ENCODE assay signal across 8 mouse cellular contexts in genomic region chr2:170343133-170343818, GRCm38 (mm10).
DNase-seq lines count a peak whose midpoint lies in the region; ATAC-seq and TF ChIP-seq lines count a peak whose summit lies in the region.

No protein-coding gene starts in this region.

- 42% methylated on average over 17 of the region's 17 CpGs for WGBS in forebrain, embryonic 15.5 days
- 19% methylated on average over 17 of the region's 17 CpGs for WGBS in intestine, embryonic 14.5 days
- WGBS in liver, adult 2 months: 20% methylated on average over 17 of the region's 17 CpGs

- peak; percentile 68 for TF ChIP-seq CTCF in liver, adult 2 months (IDR thresholded peaks at IDR 0.05; ENCODE audit: low read depth, low read length)
- TF ChIP-seq CTCF in testis, adult 2 months (IDR thresholded peaks at IDR 0.05; ENCODE audit: control insufficient read depth, insufficient read depth, insufficient replicate concordance, low read depth, low read length): peak; percentile 34; the same call in 1 of the 2 replicates

- no peak overlapping the region for H3K4me3 ChIP-seq in forebrain, embryonic 15.5 days
- H3K4me3 ChIP-seq in intestine, embryonic 14.5 days (ENCODE audit: low read depth, low read length): no peak overlapping the region
- no peak overlapping the region for H3K4me3 ChIP-seq in liver, adult 2 months (ENCODE audit: insufficient read depth, low read depth, low read length)
- H3K4me3 ChIP-seq in testis, adult 2 months (ENCODE audit: control insufficient read depth, low read depth, low read length): no peak overlapping the region

- no peaks in the 10 kb centered on the region for H3K27me3 ChIP-seq in forebrain, embryonic 15.5 days
- no peaks in the 10 kb centered on the region for H3K27me3 ChIP-seq in intestine, embryonic 14.5 days (replicated peaks; ENCODE audit: control insufficient read depth, insufficient read depth, low read length)
- H3K27me3 ChIP-seq in liver, adult 2 months (ENCODE audit: control insufficient read depth, insufficient read depth, low read length): no peaks in the 10 kb centered on the region
- H3K27me3 ChIP-seq in testis, adult 2 months (ENCODE audit: control insufficient read depth, insufficient read depth, low read length): no peaks in the 10 kb centered on the region

- H3K79me2 ChIP-seq in liver, adult 2 months (ENCODE audit: control insufficient read depth, insufficient read depth, low read length): no peaks in the 10 kb centered on the region

- H3K9me3 ChIP-seq in forebrain, embryonic 15.5 days: no peaks in the 10 kb centered on the region
- no peaks in the 10 kb centered on the region for H3K9me3 ChIP-seq in intestine, embryonic 14.5 days (ENCODE audit: control insufficient read depth, low read length)

- no peak for ATAC-seq in cerebellum, adult (ENCODE audit: insufficient number of reproducible peaks, low FRiP score, low TSS enrichment)
- no peak for ATAC-seq in forebrain, embryonic 15.5 days (replicated peaks)
- ATAC-seq in intestine, embryonic 14.5 days (replicated peaks; ENCODE audit: low FRiP score, low TSS enrichment, low read depth): no peak; the same call in 1 of the 2 replicates

- DNase-seq in cerebellum, postnatal 4 days (ENCODE audit: low spot score in 2 of 2): peak; percentile 68 to 77
- peak; percentile 62 to 81 for DNase-seq in adrenal gland, adult (ENCODE audit: inconsistent age in 2 of 2, low spot score in 1 of 2)
- peak; percentile 87 for DNase-seq in intestine, embryonic 14.5 days (ENCODE audit: low spot score)
- peak; percentile 57 for DNase-seq in liver, adult 2 months (ENCODE audit: extremely low read depth, low read depth, low spot score)
- peak; percentile 64 to 80 for DNase-seq in monocyte, adult 2 months (ENCODE audit: low read depth in 1 of 2, low spot score in 2 of 2)

- no peaks in the 10 kb centered on the region for H3K36me3 ChIP-seq in forebrain, embryonic 15.5 days
- H3K36me3 ChIP-seq in intestine, embryonic 14.5 days (ENCODE audit: control insufficient read depth, insufficient read depth, low read length): no peaks in the 10 kb centered on the region
- no peaks in the 10 kb centered on the region for H3K36me3 ChIP-seq in liver, adult 2 months (ENCODE audit: control insufficient read depth, insufficient read depth, low read length)
- H3K36me3 ChIP-seq in testis, adult 2 months (ENCODE audit: control insufficient read depth, insufficient read depth, low read length): no peaks in the 10 kb centered on the region

- TF ChIP-seq POLR2A in liver, adult 2 months (IDR thresholded peaks at IDR 0.05; ENCODE audit: extremely low read depth, insufficient read depth, low read length): no peak
- no peak for TF ChIP-seq POLR2A in testis, adult 2 months (IDR thresholded peaks at IDR 0.05; ENCODE audit: control insufficient read depth, low read depth, low read length)

- peaks cover 32% of the 10 kb centered on the region for H3K4me1 ChIP-seq in forebrain, embryonic 15.5 days
- peaks cover 45% of the 10 kb centered on the region for H3K4me1 ChIP-seq in intestine, embryonic 14.5 days (replicated peaks; ENCODE audit: control insufficient read depth, insufficient read depth, low read length)
- peaks cover 11% of the 10 kb centered on the region; the same call in 1 of the 2 replicates for H3K4me1 ChIP-seq in liver, adult 2 months (ENCODE audit: control insufficient read depth, insufficient read depth, low read length)
- no peaks in the 10 kb centered on the region for H3K4me1 ChIP-seq in testis, adult 2 months (ENCODE audit: control insufficient read depth, insufficient read depth, low read length)

- H3K27ac ChIP-seq in forebrain, embryonic 15.5 days (replicated peaks): peak overlapping the region; percentile 46; the same call in 1 of the 2 replicates
- peak overlapping the region; percentile 91 for H3K27ac ChIP-seq in intestine, embryonic 14.5 days (ENCODE audit: low read depth)
- H3K27ac ChIP-seq in liver, adult 2 months (replicated peaks; ENCODE audit: insufficient read depth, low read depth, low read length): peak overlapping the region; percentile 29
- no peak overlapping the region for H3K27ac ChIP-seq in testis, adult 2 months (ENCODE audit: control insufficient read depth, insufficient read depth, low read depth, low read length)

- H3K9ac ChIP-seq in forebrain, embryonic 15.5 days (replicated peaks): no peak overlapping the region
- peak overlapping the region; percentile 22; the same call in 1 of the 2 replicates for H3K9ac ChIP-seq in intestine, embryonic 14.5 days (ENCODE audit: low read length)
- H3K9ac ChIP-seq in liver, adult 2 months (ENCODE audit: low read depth, low read length): 0 out of 2 replicates have a peak overlapping the region, but pooled peaks have one; percentile 15

- H3K4me2 ChIP-seq in forebrain, embryonic 15.5 days (replicated peaks): no peak overlapping the region
- 0 out of 2 replicates have a peak overlapping the region, but pooled peaks have one; percentile 11 for H3K4me2 ChIP-seq in intestine, embryonic 14.5 days (ENCODE audit: low read length)
